Mouse (Mus musculus): ENCODE data around the gene Nexn. TPM values are rescaled to one million over a fixed set of nuclear protein-coding genes. Genes with fewer than 3 reads are reported as not detected.
A peak's percentile ranks its signal among the peaks of the same experiment; 100 is the strongest.

Nexn gene
- polyA plus RNA-seq, 1 experiment from 2014 or later: 5.5 TPM

DNA sequence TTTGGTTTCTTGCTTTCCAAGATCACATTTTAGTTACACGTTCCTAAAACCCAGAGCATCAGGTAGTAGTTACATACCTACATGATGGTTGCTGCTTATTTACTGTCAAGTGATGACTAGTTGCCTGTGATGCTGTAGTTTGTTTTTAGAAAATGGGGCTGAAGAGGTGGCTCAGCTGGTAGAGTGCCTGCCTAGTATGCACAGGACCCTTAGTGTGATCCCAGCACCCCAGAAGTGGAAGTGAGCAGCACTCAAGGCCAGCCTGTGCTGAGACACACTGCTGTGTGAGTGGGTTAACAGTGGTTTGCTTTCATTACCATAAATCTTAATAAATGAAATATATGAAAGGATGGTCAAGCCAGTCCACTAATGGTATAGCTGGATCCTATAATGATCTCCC, 26.6 kb downstream of the Nexn start:
- WGBS: 91% methylated on average over 1 of the region's 1 CpGs
- no peak overlapping the region for H3K4me3 ChIP-seq (ENCODE audit: low read depth, low read length)

DNA sequence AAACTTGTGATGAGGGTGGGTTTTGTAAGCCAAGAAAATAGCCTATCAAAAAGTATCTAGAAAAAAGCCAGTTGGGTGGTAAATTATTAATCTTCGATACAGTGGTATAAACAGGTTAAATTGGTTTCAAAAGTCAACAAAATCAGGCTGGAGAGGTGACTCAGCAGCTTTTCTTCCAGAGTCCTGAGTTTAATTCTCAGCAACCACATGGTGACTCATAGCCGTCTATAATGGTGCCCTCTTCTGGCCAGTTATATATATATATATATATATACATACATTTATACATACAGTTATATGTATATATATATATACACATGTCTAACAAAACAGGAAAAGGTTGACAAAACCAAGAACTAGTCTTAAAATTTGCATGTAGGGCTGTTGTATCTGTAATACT, 27.3 kb downstream of the Nexn start:
- H3K27me3 ChIP-seq (replicated peaks; ENCODE audit: control insufficient read depth, insufficient read depth, low read length): no peaks in the 10 kb centered on the region
- ATAC-seq (replicated peaks; ENCODE audit: low FRiP score): peak; percentile 64
- H3K36me3 ChIP-seq (ENCODE audit: control insufficient read depth, insufficient read depth, low read length): peaks cover 7% of the 10 kb centered on the region; the same call in 1 of the 2 replicates
- no peak overlapping the region for H3K4me2 ChIP-seq
- no peak overlapping the region for H3K4me3 ChIP-seq (ENCODE audit: low read depth, low read length)
- WGBS: 50% methylated on average over 2 of the region's 2 CpGs
- no peak overlapping the region for H3K9ac ChIP-seq (ENCODE audit: low read depth, low read length)
- H3K4me1 ChIP-seq (replicated peaks; ENCODE audit: control insufficient read depth, insufficient read depth, low read length): no peaks in the 10 kb centered on the region
- no peak overlapping the region for H3K27ac ChIP-seq (ENCODE audit: low read depth, low read length)
- no peak for DNase-seq (ENCODE audit: low spot score)
- H3K9me3 ChIP-seq (ENCODE audit: control insufficient read depth, low read length): no peaks in the 10 kb centered on the region

More for the DNA sequence above, 26.6 kb downstream of the Nexn start:
- no peak for DNase-seq (ENCODE audit: low spot score)
- Histone ChIP-seq H3K4me2 (no peak overlapping the region), H3K27me3 (replicated peaks; ENCODE audit: control insufficient read depth, insufficient read depth, low read length) (no peaks in the 10 kb centered on the region), H3K4me1 (replicated peaks; ENCODE audit: control insufficient read depth, insufficient read depth, low read length) (no peaks in the 10 kb centered on the region), H3K36me3 (ENCODE audit: control insufficient read depth, insufficient read depth, low read length) (peaks cover 7% of the 10 kb centered on the region; the same call in 1 of the 2 replicates), H3K9ac (ENCODE audit: low read depth, low read length) (no peak overlapping the region), H3K27ac (ENCODE audit: low read depth, low read length) (no peak overlapping the region), H3K9me3 (ENCODE audit: control insufficient read depth, low read length) (no peaks in the 10 kb centered on the region)
- ATAC-seq (replicated peaks; ENCODE audit: low FRiP score): 0 out of 2 replicates have a peak, but pooled peaks have one; percentile 21

DNA sequence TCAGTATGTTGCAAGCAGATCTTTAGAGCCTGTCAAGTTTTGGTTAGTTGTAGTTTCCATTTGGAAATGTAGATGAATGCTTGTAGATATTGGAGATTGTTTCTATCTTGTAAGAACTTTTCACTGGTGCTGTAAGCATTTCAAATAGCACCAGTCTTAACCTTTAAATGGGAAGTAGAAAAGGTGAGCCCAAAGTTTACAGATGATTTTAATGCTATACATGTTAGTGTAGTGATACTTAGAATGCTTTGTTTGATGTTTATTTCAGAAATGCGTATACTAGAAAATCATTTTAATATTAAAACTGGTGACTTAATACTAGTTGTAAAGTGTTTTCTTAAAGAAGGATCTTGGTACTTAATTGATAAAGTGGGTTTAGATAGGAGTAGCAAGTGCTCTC, 30.3 kb downstream of the Nexn start:
- H3K36me3 ChIP-seq (ENCODE audit: control insufficient read depth, insufficient read depth, low read length): peaks cover 14% of the 10 kb centered on the region; the same call in 1 of the 2 replicates
- no peaks in the 10 kb centered on the region for H3K9me3 ChIP-seq (ENCODE audit: control insufficient read depth, low read length)
- H3K27me3 ChIP-seq (replicated peaks; ENCODE audit: control insufficient read depth, insufficient read depth, low read length): no peaks in the 10 kb centered on the region
- ATAC-seq (replicated peaks; ENCODE audit: low FRiP score) (no peak), DNase-seq (ENCODE audit: low spot score) (no peak)
- no peak overlapping the region for H3K4me2 ChIP-seq
- no peak overlapping the region for H3K4me3 ChIP-seq (ENCODE audit: low read depth, low read length)
- 91% methylated on average over 1 of the region's 1 CpGs for WGBS
- H3K9ac ChIP-seq (ENCODE audit: low read depth, low read length): no peak overlapping the region
- no peaks in the 10 kb centered on the region for H3K4me1 ChIP-seq (replicated peaks; ENCODE audit: control insufficient read depth, insufficient read depth, low read length)
- H3K27ac ChIP-seq (ENCODE audit: low read depth, low read length): no peak overlapping the region

DNA sequence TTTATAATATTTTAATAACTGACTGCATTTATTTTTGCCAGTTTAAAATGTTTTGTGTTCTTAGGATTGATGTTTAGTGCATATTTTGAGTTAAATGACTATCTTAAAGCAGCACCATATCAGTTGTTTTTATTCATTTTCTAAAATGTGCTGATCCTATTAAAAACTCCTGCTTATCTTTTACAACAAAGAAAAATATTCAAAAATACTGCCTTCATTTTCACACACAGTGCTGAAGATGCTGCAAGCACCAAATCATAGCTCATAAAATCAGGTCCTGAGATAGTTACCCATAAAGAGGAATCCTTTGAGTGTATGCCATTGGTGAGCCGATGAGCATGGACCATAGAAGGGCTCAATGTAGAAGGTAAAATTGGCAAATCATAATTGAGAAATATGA, 30.9 kb downstream of the Nexn start:
- WGBS: 95% methylated on average over 1 of the region's 1 CpGs
- H3K27ac ChIP-seq (ENCODE audit: low read depth, low read length): no peak overlapping the region
- H3K4me2 ChIP-seq: no peak overlapping the region
- H3K9ac ChIP-seq (ENCODE audit: low read depth, low read length): no peak overlapping the region
- ATAC-seq (replicated peaks; ENCODE audit: low FRiP score) (no peak), DNase-seq (ENCODE audit: low spot score) (no peak)
- no peaks in the 10 kb centered on the region for H3K27me3 ChIP-seq (replicated peaks; ENCODE audit: control insufficient read depth, insufficient read depth, low read length)
- H3K9me3 ChIP-seq (ENCODE audit: control insufficient read depth, low read length): no peaks in the 10 kb centered on the region
- H3K36me3 ChIP-seq (ENCODE audit: control insufficient read depth, insufficient read depth, low read length): peaks cover 17% of the 10 kb centered on the region; the same call in 1 of the 2 replicates
- no peaks in the 10 kb centered on the region for H3K4me1 ChIP-seq (replicated peaks; ENCODE audit: control insufficient read depth, insufficient read depth, low read length)
- H3K4me3 ChIP-seq (ENCODE audit: low read depth, low read length): no peak overlapping the region

GRCm38 (mm10) chr3:152231333-152232100, 34.6 kb downstream of the Nexn start:
- H3K36me3 ChIP-seq (ENCODE audit: control insufficient read depth, insufficient read depth, low read length): peaks cover 26% of the 10 kb centered on the region
- no peaks in the 10 kb centered on the region for H3K4me1 ChIP-seq (replicated peaks; ENCODE audit: control insufficient read depth, insufficient read depth, low read length)
- ATAC-seq (replicated peaks; ENCODE audit: low FRiP score) (peak; percentile 82), DNase-seq (ENCODE audit: low spot score) (no peak)
- H3K9me3 ChIP-seq (ENCODE audit: control insufficient read depth, low read length): no peaks in the 10 kb centered on the region
- H3K4me2 ChIP-seq: no peak overlapping the region
- WGBS: 65% methylated on average over 6 of the region's 6 CpGs
- H3K27ac ChIP-seq (ENCODE audit: low read depth, low read length): no peak overlapping the region; the same call in 1 of the 2 replicates
- no peak overlapping the region for H3K4me3 ChIP-seq (ENCODE audit: low read depth, low read length)
- H3K27me3 ChIP-seq (replicated peaks; ENCODE audit: control insufficient read depth, insufficient read depth, low read length): no peaks in the 10 kb centered on the region
- H3K9ac ChIP-seq (ENCODE audit: low read depth, low read length): no peak overlapping the region

DNA sequence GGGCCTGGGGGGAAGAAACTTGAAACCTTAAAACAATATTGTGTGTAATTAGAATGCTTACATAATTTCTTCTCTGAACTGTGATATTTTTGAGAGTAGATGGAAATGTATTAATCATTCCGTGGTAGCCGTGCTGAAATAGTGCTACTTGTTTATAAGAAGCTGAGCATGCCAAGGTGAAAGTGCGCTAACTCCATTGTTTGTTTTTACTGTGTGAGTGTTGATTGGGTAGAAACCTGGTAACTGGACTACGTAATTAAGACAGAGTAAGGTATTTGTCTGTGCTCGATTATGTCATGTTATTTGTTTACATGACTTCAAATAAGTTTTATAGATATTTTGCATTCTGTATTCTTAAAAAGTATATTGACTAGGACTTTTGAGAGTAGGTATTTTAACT, 36.9 kb downstream of the Nexn start:
- Histone ChIP-seq H3K4me1 (replicated peaks; ENCODE audit: control insufficient read depth, insufficient read depth, low read length) (no peaks in the 10 kb centered on the region), H3K27ac (ENCODE audit: low read depth, low read length) (no peak overlapping the region), H3K9ac (ENCODE audit: low read depth, low read length) (no peak overlapping the region), H3K36me3 (ENCODE audit: control insufficient read depth, insufficient read depth, low read length) (peaks cover 37% of the 10 kb centered on the region), H3K4me3 (ENCODE audit: low read depth, low read length) (no peak overlapping the region), H3K27me3 (replicated peaks; ENCODE audit: control insufficient read depth, insufficient read depth, low read length) (no peaks in the 10 kb centered on the region), H3K4me2 (no peak overlapping the region), H3K9me3 (ENCODE audit: control insufficient read depth, low read length) (no peaks in the 10 kb centered on the region)
- WGBS: 90% methylated on average over 5 of the region's 5 CpGs
- ATAC-seq (replicated peaks; ENCODE audit: low FRiP score) (no peak), DNase-seq (ENCODE audit: low spot score) (no peak)

DNA sequence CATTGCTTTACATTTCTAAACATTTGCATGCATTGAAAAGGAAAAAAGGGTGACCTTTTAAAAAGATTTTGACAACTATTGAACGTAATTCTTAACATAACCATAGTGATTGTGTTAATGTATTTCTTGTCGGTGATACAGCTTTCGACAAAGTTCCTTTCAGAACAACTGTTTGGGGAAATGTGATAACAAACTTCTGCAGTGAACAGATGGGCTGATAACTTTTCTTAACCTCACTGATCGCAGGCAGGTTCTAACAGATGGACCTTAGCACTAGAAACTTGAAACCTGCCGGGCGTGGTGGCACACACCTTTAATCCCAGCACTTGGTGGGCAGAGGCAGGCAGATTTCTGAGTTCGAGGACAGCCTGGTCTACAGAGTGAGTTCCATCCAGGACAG, 37.3 kb downstream of the Nexn start:
- H3K36me3 ChIP-seq (ENCODE audit: control insufficient read depth, insufficient read depth, low read length): peaks cover 41% of the 10 kb centered on the region
- ATAC-seq (replicated peaks; ENCODE audit: low FRiP score) (no peak), DNase-seq (ENCODE audit: low spot score) (no peak)
- no peaks in the 10 kb centered on the region for H3K9me3 ChIP-seq (ENCODE audit: control insufficient read depth, low read length)
- no peak overlapping the region for H3K4me3 ChIP-seq (ENCODE audit: low read depth, low read length)
- no peaks in the 10 kb centered on the region for H3K27me3 ChIP-seq (replicated peaks; ENCODE audit: control insufficient read depth, insufficient read depth, low read length)
- WGBS: 84% methylated on average over 7 of the region's 7 CpGs
- H3K27ac ChIP-seq (ENCODE audit: low read depth, low read length): no peak overlapping the region
- H3K4me1 ChIP-seq (replicated peaks; ENCODE audit: control insufficient read depth, insufficient read depth, low read length): no peaks in the 10 kb centered on the region
- H3K9ac ChIP-seq (ENCODE audit: low read depth, low read length): no peak overlapping the region
- H3K4me2 ChIP-seq: no peak overlapping the region

- no peak overlapping the region for H3K4me2 ChIP-seq
- no peak for ATAC-seq (replicated peaks; ENCODE audit: low FRiP score)
- H3K9ac ChIP-seq (ENCODE audit: low read depth, low read length): no peak overlapping the region
- H3K36me3 ChIP-seq (ENCODE audit: control insufficient read depth, insufficient read depth, low read length): peaks cover 49% of the 10 kb centered on the region
- no peak overlapping the region for H3K4me3 ChIP-seq (ENCODE audit: low read depth, low read length)
- WGBS: 90% methylated on average over 7 of the region's 7 CpGs
- no peak for DNase-seq (ENCODE audit: low spot score)
- H3K4me1 ChIP-seq (replicated peaks; ENCODE audit: control insufficient read depth, insufficient read depth, low read length): no peaks in the 10 kb centered on the region
- no peaks in the 10 kb centered on the region for H3K27me3 ChIP-seq (replicated peaks; ENCODE audit: control insufficient read depth, insufficient read depth, low read length)
- H3K9me3 ChIP-seq (ENCODE audit: control insufficient read depth, low read length): no peaks in the 10 kb centered on the region
- no peak overlapping the region for H3K27ac ChIP-seq (ENCODE audit: low read depth, low read length)
Measured at GRCm38 (mm10) chr3:152225906-152226305, 40.2 kb downstream of the Nexn start.

GRCm38 (mm10) chr3:152224918-152225317, 41.2 kb downstream of the Nexn start:
- Histone ChIP-seq H3K36me3 (ENCODE audit: control insufficient read depth, insufficient read depth, low read length) (peaks cover 48% of the 10 kb centered on the region), H3K27ac (ENCODE audit: low read depth, low read length) (no peak overlapping the region), H3K9ac (ENCODE audit: low read depth, low read length) (no peak overlapping the region), H3K4me2 (no peak overlapping the region), H3K4me3 (ENCODE audit: low read depth, low read length) (no peak overlapping the region), H3K9me3 (ENCODE audit: control insufficient read depth, low read length) (no peaks in the 10 kb centered on the region), H3K4me1 (replicated peaks; ENCODE audit: control insufficient read depth, insufficient read depth, low read length) (no peaks in the 10 kb centered on the region), H3K27me3 (replicated peaks; ENCODE audit: control insufficient read depth, insufficient read depth, low read length) (no peaks in the 10 kb centered on the region)
- ATAC-seq (replicated peaks; ENCODE audit: low FRiP score) (no peak), DNase-seq (ENCODE audit: low spot score) (no peak)

Measured in liver, embryonic 11.5 days (tissue).